Mouse (Mus musculus) spleen, embryonic (tissue): ENCODE data around the gene Selenow.

Source experiments
- CTCF ChIA-PET: fragments of 350-600 bp; sonication (Branson Sonifier 250); formaldehyde crosslinking; loops from one replicate; lab custom pipeline; 2022; lab: Charles Lee

Selenow gene

GRCm38 (mm10) chr7:15910521-15910920, 11.7 kb downstream of the Selenow start:
- CTCF ChIA-PET = interaction anchor here (0.7 kb wide), 1 partner anchor 26 kb away, joined by 5 read pairs; no protein-coding TSS in a partner anchor

DNA sequence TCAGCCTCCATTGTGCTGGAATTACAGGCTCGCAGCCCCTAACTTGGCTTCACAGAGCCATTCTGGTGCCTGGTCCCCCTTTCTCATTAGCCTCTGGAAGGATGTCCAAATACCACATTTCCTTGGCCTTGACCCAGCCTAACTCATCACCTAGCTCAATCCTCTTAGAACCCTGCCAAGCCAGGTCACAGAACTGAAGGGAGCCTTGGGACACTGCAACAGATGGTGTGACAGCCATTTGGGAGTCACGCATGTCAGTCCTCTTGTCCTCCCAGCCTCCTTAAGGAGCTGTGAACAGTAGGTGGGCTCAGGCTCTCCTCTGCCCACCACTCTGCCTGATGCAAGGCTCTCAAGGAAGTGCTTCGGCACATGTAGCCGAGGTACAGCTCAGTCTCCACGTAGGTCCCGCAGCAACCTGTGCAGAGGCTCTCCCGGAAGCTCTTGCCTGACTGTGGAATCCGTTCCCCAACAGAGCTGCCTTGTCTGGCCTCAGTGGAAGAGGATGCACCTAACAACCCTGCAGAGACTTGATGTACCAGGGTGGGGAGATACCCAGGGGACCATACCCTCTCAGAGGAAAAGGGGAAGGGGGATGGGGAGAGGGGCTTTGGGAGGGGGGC, 14.1 kb downstream of the Selenow start:
- CTCF ChIA-PET = no interaction called here

DNA sequence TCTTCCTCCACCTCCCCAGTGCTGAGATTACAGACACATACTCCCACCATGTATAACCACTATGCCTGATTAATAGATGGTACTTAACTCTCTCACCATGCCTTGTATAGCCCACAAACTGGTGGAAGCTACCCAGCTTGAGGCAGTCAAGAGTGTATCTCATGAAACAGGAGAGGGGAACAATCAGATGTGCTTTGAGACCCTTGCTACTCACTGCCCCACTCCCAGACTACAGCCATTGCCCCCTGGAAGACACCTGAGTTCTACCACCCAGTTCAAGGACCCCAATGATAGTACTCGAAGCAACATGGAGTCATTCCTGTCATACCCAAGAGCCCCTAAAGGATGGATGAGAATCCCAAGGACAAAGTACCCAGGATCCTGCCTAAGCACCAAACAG, 15.6 kb downstream of the Selenow start:
- CTCF ChIA-PET = no interaction called here

GRCm38 (mm10) chr7:15905861-15906260, 16.3 kb downstream of the Selenow start:
- CTCF ChIA-PET = no interaction called here

GRCm38 (mm10) chr7:15901366-15902048, 20.7 kb downstream of the Selenow start:
- CTCF ChIA-PET = interaction anchor here (0.7 kb wide), 2 partner anchors 33 to 933 kb away, joined by 3 to 13 read pairs; no protein-coding TSS in a partner anchor

DNA sequence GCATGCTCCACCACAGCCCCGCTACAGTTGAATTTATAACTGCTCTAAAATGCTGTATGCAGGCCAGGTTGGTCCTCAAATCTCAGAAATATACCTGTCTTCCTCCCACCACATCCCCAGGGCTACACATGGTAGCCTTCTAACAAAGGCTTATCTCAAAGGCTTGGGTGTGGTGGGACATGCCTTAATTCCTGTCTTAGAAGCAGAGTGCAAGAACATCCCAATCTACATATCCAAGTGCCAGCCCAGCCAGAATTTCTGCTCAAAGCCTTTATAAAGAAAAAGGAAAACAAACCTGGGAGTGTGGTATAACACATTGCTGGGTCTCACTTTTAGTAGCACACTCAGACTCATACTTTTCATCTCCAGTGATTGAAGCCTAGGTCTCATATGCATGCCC, 28.0 kb downstream of the Selenow start:
- CTCF ChIA-PET = no interaction called here

DNA sequence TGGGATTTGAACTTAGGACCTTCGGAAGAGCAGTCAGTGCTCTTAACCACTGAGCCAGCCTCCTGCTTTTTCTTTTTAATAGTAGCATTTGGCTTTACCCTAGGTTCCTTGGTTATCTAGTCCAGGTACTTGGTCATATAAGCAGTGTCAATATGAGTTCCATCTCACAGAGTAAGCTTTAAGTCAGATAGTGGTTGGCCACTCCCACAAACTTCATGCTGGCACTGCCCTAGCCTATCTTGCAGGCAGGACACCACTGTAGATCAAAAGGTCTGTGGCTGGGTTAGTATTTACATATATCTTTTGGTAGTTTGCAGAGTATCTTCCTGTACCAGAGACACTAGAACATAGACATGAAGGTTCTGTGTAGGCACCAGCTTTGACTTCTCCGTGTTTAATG, 38.1 kb downstream of the Selenow start:
- CTCF ChIA-PET = no interaction called here

- CTCF ChIA-PET = no interaction called here
Observed at GRCm38 (mm10) chr7:15882317-15882716, 39.9 kb downstream of the Selenow start, which contains the start of gene Crxos. Gene Crxos, plus strand, starts transcription at chr7:15882617.

- CTCF ChIA-PET = no interaction called here
Observed at GRCm38 (mm10) chr7:15881831-15882230, 40.4 kb downstream of the Selenow start.

GRCm38 (mm10) chr7:15881388-15881787, 40.8 kb downstream of the Selenow start:
- CTCF ChIA-PET = no interaction called here

GRCm38 (mm10) chr7:15879756-15880155, 42.4 kb downstream of the Selenow start, which contains the start of gene Crx:
Gene Crx, minus strand, starts transcription at chr7:15879968.
- CTCF ChIA-PET = no interaction called here
